Mouse (Mus musculus) heart, embryonic 14.5 days (tissue): Measurements from ENCODE around the gene Ccdc134. TPM values are rescaled to one million over a fixed set of nuclear protein-coding genes. Genes with fewer than 3 reads are reported as not detected.
A peak's percentile ranks its signal among the peaks of the same experiment; 100 is the strongest.
"Not testable (repeated sequence)": the region's sequence is repeated elsewhere in the genome, so short reads cannot be mapped to it uniquely, and the experiment has no call there.

ENCODE experiments used
- ATAC-seq: fragments of 200-750 bp; cut with Nextera tagmentation; 2 replicates; pipeline ENCODE4 v1.8.0; 2017; ENCODE audit warnings: low read depth, moderate TSS enrichment; ENCODE audit not compliant: insufficient number of reproducible peaks, insufficient read depth, low FRiP score
- H3K27ac ChIP-seq, 2 experiments: fragments of 200-500 bp in 1 of 2; fragments of 300-500 bp in 1 of 2; sonication (generic) in 1 of 2; replicated peaks in 1 of 2; 2 replicates each; pipeline ENCODE4 v1.5.1; 2012 to 2014; ENCODE audit warnings: low read depth in 2 of 2, low read length in 2 of 2, control low read depth in 1 of 2, mild to moderate bottlenecking in 1 of 2, mixed read lengths in 1 of 2; ENCODE audit not compliant: control insufficient read depth in 1 of 2, insufficient read depth in 1 of 2
- H3K27me3 ChIP-seq: fragments of 300-500 bp; sonication (generic); 2 replicates; pipeline ENCODE4 v1.6.1; 2014; ENCODE audit warnings: mild to moderate bottlenecking, low read length, control low read depth; ENCODE audit not compliant: control insufficient read depth, insufficient read depth
- H3K36me3 ChIP-seq: fragments of 300-500 bp; sonication (generic); 2 replicates; pipeline ENCODE4 v1.6.1; 2014; ENCODE audit warnings: mild to moderate bottlenecking, control low read depth, low read length, mixed read lengths; ENCODE audit not compliant: control insufficient read depth, insufficient read depth
- H3K4me1 ChIP-seq, 2 experiments: fragments of 200-500 bp in 1 of 2; fragments of 300-500 bp in 1 of 2; sonication (generic) in 1 of 2; 2 replicates each; pipeline ENCODE4 v1.6.1; 2012 to 2014; ENCODE audit warnings: low read length in 2 of 2, control low read depth in 1 of 2, mixed read lengths in 1 of 2; ENCODE audit not compliant: control insufficient read depth in 2 of 2, insufficient read depth in 2 of 2
- H3K4me2 ChIP-seq: fragments of 300-500 bp; sonication (generic); 2 replicates; pipeline ENCODE4 v1.6.1; 2014; ENCODE audit warnings: mild to moderate bottlenecking, low read length
- H3K4me3 ChIP-seq, 2 experiments: fragments of 200-500 bp in 1 of 2; fragments of 300-500 bp in 1 of 2; sonication (generic) in 1 of 2; 2 replicates each; pipeline ENCODE4 v1.5.1; 2012 to 2014; ENCODE audit warnings: low read length in 2 of 2, mild to moderate bottlenecking in 2 of 2, control low read depth in 1 of 2, low read depth in 1 of 2, moderate library complexity in 1 of 2; ENCODE audit not compliant: control insufficient read depth in 1 of 2, insufficient read depth in 1 of 2
- H3K9ac ChIP-seq: fragments of 300-500 bp; sonication (generic); 2 replicates; pipeline ENCODE4 v1.6.1; 2014; ENCODE audit warnings: mild to moderate bottlenecking, low read length
- H3K9me3 ChIP-seq: fragments of 300-500 bp; sonication (generic); 2 replicates; pipeline ENCODE4 v1.6.1; 2016; ENCODE audit warnings: low read length, control low read depth; ENCODE audit not compliant: control insufficient read depth
- WGBS: fragments of 180-500 bp; shearing (Covaris S2); extraction: QIAGEN DNeasy Blood & Tissue Kit; methylation state at CpG from one replicate; pipeline ENCODE4 v1.1.7; 2014; 5-methylcytosine and 5-hydroxymethylcytosine counted together
- polyA plus RNA-seq: library from polyadenylated mRNA; unstranded; fragments of >200 nt; fragmentation: Nextera tagmentation; extraction: Ambion mirVana; gene quantifications from 2 replicates; pipeline ENCODE4 v1.2.1, GENCODE M21; 2014

Gene Ccdc134
- polyA plus RNA-seq, 1 experiment from 2014 or later = 8.5 TPM

DNA sequence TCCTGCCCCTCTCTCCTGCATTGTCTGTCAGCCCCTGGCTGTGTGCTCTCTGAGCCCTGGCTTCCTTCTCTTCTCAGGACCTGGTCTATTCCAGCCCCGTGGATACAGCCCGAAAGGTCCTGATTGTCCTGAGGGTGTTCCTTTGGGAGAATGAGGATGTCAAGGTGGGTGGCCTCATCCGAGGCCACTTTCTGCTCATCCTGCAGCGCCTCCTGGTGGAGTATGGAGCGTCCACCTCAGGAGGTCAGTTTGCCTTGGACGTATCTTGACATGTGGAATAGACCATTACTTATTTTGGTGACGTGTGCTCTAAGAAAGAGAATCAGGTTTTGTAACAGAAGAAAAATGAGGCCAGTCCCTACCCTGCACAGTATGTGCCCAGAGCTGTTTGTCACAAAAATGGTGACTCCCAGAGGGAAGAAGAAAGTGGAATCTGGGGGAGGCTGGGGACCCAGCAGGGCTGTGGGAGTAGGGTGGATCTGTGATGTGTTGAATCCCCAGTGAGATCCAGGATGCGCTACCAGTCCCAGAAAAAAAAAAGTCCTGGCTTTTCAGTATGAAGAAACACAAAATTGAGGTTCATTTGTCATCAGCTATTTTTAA, 20.7 kb upstream of the Ccdc134 start:
- H3K4me3 ChIP-seq = no peak overlapping the region
- no peaks in the 10 kb centered on the region for H3K36me3 ChIP-seq
- H3K4me1 ChIP-seq = no peaks in the 10 kb centered on the region
- no peak overlapping the region for H3K4me2 ChIP-seq
- H3K27ac ChIP-seq = no peak overlapping the region
- H3K9me3 ChIP-seq = no peaks in the 10 kb centered on the region
- H3K27me3 ChIP-seq = peaks cover 10% of the 10 kb centered on the region
- WGBS = 15% methylated on average over 8 of the region's 8 CpGs
- no peak overlapping the region for H3K9ac ChIP-seq
- ATAC-seq = no peak

- Histone ChIP-seq H3K36me3 (no peaks in the 10 kb centered on the region), H3K4me1 (no peaks in the 10 kb centered on the region), H3K27me3 (0 out of 2 replicates have a peak, but pooled peaks cover 3% of the 10 kb centered on the region), H3K4me3 (no peak overlapping the region), H3K4me2 (no peak overlapping the region), H3K9me3 (no peaks in the 10 kb centered on the region), H3K9ac (no peak overlapping the region), H3K27ac (no peak overlapping the region)
- 87% methylated on average over 8 of the region's 8 CpGs for WGBS
- no peak for ATAC-seq
Measured at GRCm38 (mm10) chr15:82120544-82120943, 7.2 kb upstream of the Ccdc134 start.

- not testable (repeated sequence) for H3K36me3 ChIP-seq, H3K27me3 ChIP-seq, H3K9ac ChIP-seq, ATAC-seq, H3K9me3 ChIP-seq, H3K27ac ChIP-seq, H3K4me3 ChIP-seq, H3K4me1 ChIP-seq
- WGBS = 85% methylated on average over 4 of the region's 4 CpGs
- H3K4me2 ChIP-seq = peak overlapping the region; percentile 98; the same call in 1 of the 2 replicates
Measured at GRCm38 (mm10) chr15:82126690-82127089, 1.0 kb upstream of the Ccdc134 start.

DNA sequence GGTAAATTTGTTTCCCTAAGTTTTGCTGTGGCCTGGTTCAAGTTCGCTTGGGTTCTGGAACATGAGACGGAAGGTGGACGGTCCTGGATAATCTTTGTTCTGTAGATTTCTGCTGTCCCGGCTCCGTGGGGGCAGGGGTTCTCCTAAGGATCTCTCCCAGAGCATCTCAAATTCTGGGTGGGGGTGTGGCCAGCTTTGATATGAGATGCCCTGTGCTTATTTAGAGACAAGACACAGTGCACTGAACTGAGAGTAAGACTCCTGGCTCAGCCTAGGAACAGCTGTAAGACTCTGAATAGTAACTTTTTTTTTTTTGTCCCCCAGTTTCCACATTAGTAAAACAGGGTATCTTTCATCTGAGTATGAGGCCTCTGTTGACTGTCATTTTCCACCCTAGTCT, 676 bp downstream of the Ccdc134 start:
- Histone ChIP-seq H3K4me2 (peak overlapping the region; percentile 98), H3K4me1 (peaks cover 7% of the 10 kb centered on the region in 2 experiments), H3K9me3 (no peaks in the 10 kb centered on the region), H3K9ac (peak overlapping the region; percentile 85), H3K27ac (peak overlapping the region; percentile 14 to 60; a peak in 1 of 4 replicates), H3K27me3 (0 out of 2 replicates have a peak, but pooled peaks cover 3% of the 10 kb centered on the region), H3K4me3 (peak overlapping the region; percentile 73 to 89), H3K36me3 (peaks cover 4% of the 10 kb centered on the region)
- ATAC-seq = no peak
- WGBS = 5% methylated on average over 5 of the region's 5 CpGs

DNA sequence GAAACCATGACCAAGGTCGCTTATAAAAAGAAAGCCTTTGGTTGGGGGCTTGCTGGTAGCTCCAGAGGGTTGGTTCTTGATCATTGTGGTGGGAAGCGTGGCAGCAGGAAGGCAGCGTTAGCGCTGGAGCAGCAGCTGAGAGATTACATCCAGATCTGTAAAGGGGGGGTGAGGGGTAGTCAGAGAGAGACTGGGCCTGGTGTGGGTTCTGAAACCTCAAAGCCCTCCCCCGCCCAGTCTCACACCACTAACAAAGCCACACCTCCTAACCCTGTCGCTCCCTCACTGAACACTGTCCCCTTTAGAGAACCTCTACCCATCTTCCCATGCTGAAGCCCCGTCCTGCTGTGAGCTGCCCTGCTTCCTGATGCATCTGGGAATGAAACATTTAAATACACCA, 2.9 kb downstream of the Ccdc134 start:
- WGBS = 61% methylated on average over 7 of the region's 7 CpGs
- no peak for ATAC-seq
- peaks cover 8 to 11% of the 10 kb centered on the region in 2 experiments for H3K4me1 ChIP-seq
- no peak overlapping the region for H3K4me2 ChIP-seq
- no peak overlapping the region for H3K4me3 ChIP-seq
- no peak overlapping the region for H3K9ac ChIP-seq
- peaks cover 4% of the 10 kb centered on the region for H3K36me3 ChIP-seq
- no peaks in the 10 kb centered on the region for H3K27me3 ChIP-seq
- H3K9me3 ChIP-seq = no peaks in the 10 kb centered on the region
- no peak overlapping the region for H3K27ac ChIP-seq

DNA sequence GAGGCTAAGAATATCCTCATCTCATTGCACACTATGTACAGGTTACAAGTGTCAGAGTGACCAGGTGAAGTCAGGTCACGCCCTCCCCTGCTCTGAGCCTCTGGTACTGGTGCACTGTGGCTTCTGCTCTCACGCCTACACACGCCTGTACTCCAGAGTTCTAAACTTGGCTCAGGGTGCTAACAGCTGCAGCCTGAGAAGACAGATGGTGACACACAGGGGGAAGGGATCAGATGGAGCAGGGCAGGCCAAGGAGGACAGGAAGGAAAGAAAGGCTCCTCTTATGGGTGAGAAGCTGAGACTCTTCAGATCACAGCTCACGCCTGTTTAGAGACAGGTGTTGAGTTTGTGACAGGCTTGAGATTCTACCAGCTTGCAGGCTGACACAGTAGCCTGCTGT, 7.7 kb downstream of the Ccdc134 start:
- no peaks in the 10 kb centered on the region for H3K27me3 ChIP-seq
- no peak overlapping the region for H3K9ac ChIP-seq
- ATAC-seq = no peak

GRCm38 (mm10) chr15:82138565-82138964, 10.8 kb downstream of the Ccdc134 start:
- Histone ChIP-seq H3K4me3 (no peak overlapping the region), H3K9ac (no peak overlapping the region), H3K4me1 (peaks cover 14 to 20% of the 10 kb centered on the region in 2 experiments; a peak in 3 of 4 replicates), H3K27ac (no peak overlapping the region), H3K9me3 (no peaks in the 10 kb centered on the region), H3K27me3 (no peaks in the 10 kb centered on the region), H3K36me3 (no peaks in the 10 kb centered on the region; the same call in 1 of the 2 replicates), H3K4me2 (no peak overlapping the region)
- WGBS = 49% methylated on average over 4 of the region's 4 CpGs
- ATAC-seq = no peak

More for the DNA sequence above, 7.7 kb downstream of the Ccdc134 start:
- H3K4me1 ChIP-seq = peaks cover 5 to 8% of the 10 kb centered on the region in 2 experiments; a peak in 3 of 4 replicates
- no peaks in the 10 kb centered on the region for H3K9me3 ChIP-seq
- WGBS = 58% methylated on average over 4 of the region's 4 CpGs
- H3K27ac ChIP-seq = no peak overlapping the region
- no peak overlapping the region for H3K4me2 ChIP-seq
- peaks cover 4% of the 10 kb centered on the region for H3K36me3 ChIP-seq
- H3K4me3 ChIP-seq = no peak overlapping the region

DNA sequence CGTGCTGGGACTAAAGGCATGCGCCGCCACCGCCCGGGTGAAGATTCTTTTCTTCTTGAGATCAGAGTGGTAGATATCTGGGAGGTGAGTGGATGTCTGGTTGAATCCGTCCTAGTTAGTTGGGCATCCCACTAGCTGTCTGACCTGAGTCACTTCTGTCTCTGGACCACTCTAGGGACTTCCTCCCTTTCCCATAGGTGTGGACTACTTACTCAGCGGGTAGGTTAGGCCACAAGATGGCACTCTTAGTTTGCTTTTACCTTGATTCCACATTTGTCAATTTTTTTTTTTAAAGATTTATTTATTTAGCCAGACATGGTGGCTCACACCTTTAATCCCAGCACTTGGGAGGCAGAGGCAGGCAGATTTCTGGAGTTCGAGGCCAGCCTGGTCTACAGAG, 11.5 kb downstream of the Ccdc134 start:
- 88% methylated on average over 8 of the region's 8 CpGs for WGBS
- H3K27me3 ChIP-seq = no peaks in the 10 kb centered on the region
- H3K9ac ChIP-seq = no peak overlapping the region
- H3K4me3 ChIP-seq = no peak overlapping the region
- H3K4me2 ChIP-seq = no peak overlapping the region
- no peaks in the 10 kb centered on the region for H3K36me3 ChIP-seq
- ATAC-seq = no peak
- H3K9me3 ChIP-seq = no peaks in the 10 kb centered on the region
- no peak overlapping the region for H3K27ac ChIP-seq
- H3K4me1 ChIP-seq = peaks cover 14 to 20% of the 10 kb centered on the region in 2 experiments; a peak in 3 of 4 replicates
